Mouse (Mus musculus) spleen, adult 2 months (tissue): Measurements from ENCODE around the gene Tead4.

Source experiments
- CTCF ChIP-seq: fragments of 200-500 bp; IDR thresholded peaks from 2 replicates; pipeline ENCODE4 v1.5.1; 2011; ENCODE audit warnings: mild to moderate bottlenecking, inconsistent platforms; ENCODE audit not compliant: insufficient read depth, insufficient read length, insufficient replicate concordance; ENCODE audit errors: extremely low read depth
- POLR2A ChIP-seq: fragments of 200-500 bp; IDR thresholded peaks from 2 replicates; pipeline ENCODE4 v1.6.1; 2011; ENCODE audit warnings: low read depth, low read length, inconsistent platforms

DNA sequence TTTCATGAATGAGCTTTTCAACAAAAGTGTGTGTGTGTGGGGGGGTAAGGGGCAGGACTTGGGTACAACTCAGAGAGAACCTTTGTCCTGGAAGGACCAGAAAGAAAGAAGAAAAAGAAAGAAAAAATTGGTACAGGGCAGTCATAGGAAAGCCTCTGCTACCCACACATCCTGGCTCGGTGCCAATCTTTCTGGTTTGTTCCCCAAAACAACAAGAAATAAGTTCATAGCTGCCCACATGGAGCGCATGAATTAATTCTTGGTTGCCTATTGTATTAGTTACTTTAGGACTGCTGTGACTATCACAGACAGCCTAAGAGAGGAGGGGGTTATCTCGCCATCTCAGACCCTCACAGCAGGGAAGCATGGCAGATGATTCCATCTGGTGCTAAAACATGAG, 68.9 kb downstream of the Tead4 start:
- TF ChIP-seq POLR2A (no peak), CTCF (no peak)
